Mouse (Mus musculus): Measurements from ENCODE around the gene Vmn1r65. TPM values are rescaled to one million over a fixed set of nuclear protein-coding genes. Genes with fewer than 3 reads are reported as not detected.
"Not testable (repeated sequence)": the region's sequence is repeated elsewhere in the genome, so short reads cannot be mapped to it uniquely, and the experiment has no call there.

Vmn1r65 gene
- polyA plus RNA-seq (2015; fragmentation: Nextera tagmentation; extraction: Ambion mirVana), result not detected in 2 replicates

- peaks cover 15% of the 10 kb centered on the region; the same call in 1 of the 2 replicates for H3K9me3 ChIP-seq
- H3K4me2 ChIP-seq, result no peak within 1 kb of the TSS
- no peaks in the 10 kb centered on the region for H3K27me3 ChIP-seq
- no peak for ATAC-seq (ENCODE audit: insufficient number of reproducible peaks, insufficient read depth, low FRiP score, low TSS enrichment, low read depth)
- no peak within 1 kb of the TSS for H3K27ac ChIP-seq
- H3K36me3 ChIP-seq, result no peaks in the 10 kb centered on the region
- H3K9ac ChIP-seq, result no peak within 1 kb of the TSS
- WGBS, result 86% methylated on average over 1 of the region's 1 CpGs
- no peak within 1 kb of the TSS for H3K4me3 ChIP-seq
- H3K4me1 ChIP-seq, result no peaks in the 10 kb centered on the region
These were observed at the start of gene Vmn1r65 for GRCm38 (mm10) chr7:6010910-6011309. Gene Vmn1r65 (minus strand): TSS chr7:6011010.

- H3K4me2 ChIP-seq, result no peak within 1 kb of the TSS
- WGBS, result 80% methylated on average over 11 of the region's 11 CpGs
- no peaks in the 10 kb centered on the region for H3K4me1 ChIP-seq
- no peak within 1 kb of the TSS for H3K27ac ChIP-seq
- H3K27me3 ChIP-seq, result no peaks in the 10 kb centered on the region
- no peak for ATAC-seq (ENCODE audit: insufficient number of reproducible peaks, insufficient read depth, low FRiP score, low TSS enrichment, low read depth)
- no peak within 1 kb of the TSS for H3K9ac ChIP-seq
- H3K9me3 ChIP-seq, result peaks cover 6% of the 10 kb centered on the region
- no peaks in the 10 kb centered on the region for H3K36me3 ChIP-seq
- no peak within 1 kb of the TSS for H3K4me3 ChIP-seq
These were observed 34.1 kb upstream of the Vmn1r65 start, which contains the start of gene Nlrp4c for GRCm38 (mm10) chr7:6044861-6045260. Gene Nlrp4c (plus strand): TSS chr7:6045161.

GRCm38 (mm10) chr7:5982426-5982825, 28.4 kb downstream of the Vmn1r65 start:
- H3K4me2 ChIP-seq; H3K27ac ChIP-seq; H3K4me1 ChIP-seq; H3K9ac ChIP-seq; H3K36me3 ChIP-seq; H3K27me3 ChIP-seq; H3K4me3 ChIP-seq; ATAC-seq (ENCODE audit: insufficient number of reproducible peaks, insufficient read depth, low FRiP score, low TSS enrichment, low read depth): not testable (repeated sequence)
- peaks cover 16% of the 10 kb centered on the region for H3K9me3 ChIP-seq
- WGBS, result 88% methylated on average over 4 of the region's 4 CpGs

- 80% methylated on average over 2 of the region's 2 CpGs for WGBS
- not testable (repeated sequence) for H3K27ac ChIP-seq; ATAC-seq (ENCODE audit: insufficient number of reproducible peaks, insufficient read depth, low FRiP score, low TSS enrichment, low read depth)
These were observed 38.3 kb downstream of the Vmn1r65 start for GRCm38 (mm10) chr7:5972546-5972945.

More at GRCm38 (mm10) chr7:5972546-5972945, 38.3 kb downstream of the Vmn1r65 start:
- not testable (repeated sequence) for H3K9ac ChIP-seq, H3K27me3 ChIP-seq, H3K4me3 ChIP-seq, H3K4me2 ChIP-seq, H3K36me3 ChIP-seq, H3K9me3 ChIP-seq, H3K4me1 ChIP-seq

Other genes with a start within 250 kb of the Vmn1r65 start
- gene Vmn1r63, start 205.6 kb downstream of the Vmn1r65 start, polyA plus RNA-seq (2015; fragmentation: Nextera tagmentation; extraction: Ambion mirVana), result not detected in 2 replicates
- gene Vmn1r64, start 126.5 kb downstream of the Vmn1r65 start, polyA plus RNA-seq (2015; fragmentation: Nextera tagmentation; extraction: Ambion mirVana), result not detected in 2 replicates
- not detected in 2 replicates for gene Nlrp4c, start 34.2 kb upstream of the Vmn1r65 start, polyA plus RNA-seq (2015; fragmentation: Nextera tagmentation; extraction: Ambion mirVana)
- 21.2 and 28.0 TPM in 2 replicates for gene Zfp787, start 145.0 kb upstream of the Vmn1r65 start, polyA plus RNA-seq (2015; fragmentation: Nextera tagmentation; extraction: Ambion mirVana)
- 69.5 and 76.0 TPM in 2 replicates for gene Zfp444, start 161.2 kb upstream of the Vmn1r65 start, polyA plus RNA-seq (2015; fragmentation: Nextera tagmentation; extraction: Ambion mirVana)
- not detected in 2 replicates for gene Galp, start 186.1 kb upstream of the Vmn1r65 start, polyA plus RNA-seq (2015; fragmentation: Nextera tagmentation; extraction: Ambion mirVana)
- gene Zscan5b, start 211.3 kb upstream of the Vmn1r65 start, polyA plus RNA-seq (2015; fragmentation: Nextera tagmentation; extraction: Ambion mirVana), result not detected in 2 replicates
- gene Epp13, start 241.7 kb upstream of the Vmn1r65 start, polyA plus RNA-seq (2015; fragmentation: Nextera tagmentation; extraction: Ambion mirVana), result not detected in 2 replicates